Mouse (Mus musculus) limb, embryonic 14.5 days (tissue): ENCODE results near the gene Tlnrd1. TPM values are rescaled to one million over a fixed set of nuclear protein-coding genes. Genes with fewer than 3 reads are reported as not detected.
A peak's percentile ranks its signal among the peaks of the same experiment; 100 is the strongest.

Experiments
- ATAC-seq: fragments of 200-750 bp; cut with Nextera tagmentation; 2 replicates; pipeline ENCODE4 v1.8.0; 2017; ENCODE audit warnings: low read depth, moderate number of reproducible peaks, moderate TSS enrichment; ENCODE audit not compliant: low FRiP score
- DNase-seq: peaks from one replicate; pipeline ENCODE4 v3.0.0-alpha.2; 2015; ENCODE audit warnings: low spot score
- H3K27ac ChIP-seq: fragments of 300-500 bp; sonication (generic); replicated peaks from 2 replicates; pipeline ENCODE4 v1.5.1; 2014; ENCODE audit warnings: low read depth, mild to moderate bottlenecking, low read length, moderate library complexity, mixed read lengths
- H3K27me3 ChIP-seq: fragments of 300-500 bp; sonication (generic); 2 replicates; pipeline ENCODE4 v1.6.1; 2014; ENCODE audit warnings: low read length, mixed read lengths; ENCODE audit not compliant: control insufficient read depth, insufficient read depth
- H3K36me3 ChIP-seq: fragments of 300-500 bp; sonication (generic); 2 replicates; pipeline ENCODE4 v1.6.1; 2014; ENCODE audit warnings: mild to moderate bottlenecking, low read length, moderate library complexity, mixed read lengths; ENCODE audit not compliant: control insufficient read depth, insufficient read depth
- H3K4me1 ChIP-seq: fragments of 300-500 bp; sonication (generic); 2 replicates; pipeline ENCODE4 v1.6.1; 2014; ENCODE audit warnings: antibody characterized with exemption, low read length, mixed read lengths; ENCODE audit not compliant: control insufficient read depth, insufficient read depth
- H3K4me2 ChIP-seq: fragments of 300-500 bp; sonication (generic); replicated peaks from 2 replicates; pipeline ENCODE4 v1.6.1; 2014; ENCODE audit warnings: low read depth, mild to moderate bottlenecking, low read length, moderate library complexity; ENCODE audit not compliant: severe bottlenecking
- H3K4me3 ChIP-seq: fragments of 300-500 bp; sonication (generic); replicated peaks from 2 replicates; pipeline ENCODE4 v1.5.1; 2014; ENCODE audit warnings: low read length
- H3K9ac ChIP-seq: fragments of 300-500 bp; sonication (generic); 2 replicates; pipeline ENCODE4 v1.6.1; 2014; ENCODE audit warnings: mild to moderate bottlenecking, low read depth, low read length, moderate library complexity; ENCODE audit not compliant: severe bottlenecking
- H3K9me3 ChIP-seq: fragments of 300-500 bp; sonication (generic); 2 replicates; pipeline ENCODE4 v1.6.1; 2016; ENCODE audit warnings: low read length; ENCODE audit not compliant: control insufficient read depth
- POLR2A ChIP-seq: fragments of 200-500 bp; IDR thresholded peaks from 2 replicates; pipeline ENCODE4 v1.8.0; 2012; ENCODE audit warnings: inconsistent platforms, mild to moderate bottlenecking, moderate library complexity, borderline replicate concordance; ENCODE audit not compliant: insufficient read depth, insufficient read length; ENCODE audit errors: extremely low read depth
- WGBS: fragments of 180-500 bp; shearing (Covaris S2); extraction: QIAGEN DNeasy Blood & Tissue Kit; methylation state at CpG from one replicate; pipeline ENCODE4 v1.1.7; 2014; 5-methylcytosine and 5-hydroxymethylcytosine counted together
- polyA plus RNA-seq, 2 experiments: library from polyadenylated mRNA; depleted of rRNA in 1 of 2; stranded (reverse) in 1 of 2; unstranded in 1 of 2; fragments of >200 nt; fragmentation: Nextera tagmentation in 1 of 2; extraction: Ambion mirVana in 1 of 2; gene quantifications; 2 replicates each; pipeline versions ENCODE4 v1.2.1 to v1.2.3; 2012 to 2014

Gene Tlnrd1
- polyA plus RNA-seq, 2 experiments, result 17.6 to 32.7 TPM

- H3K27ac ChIP-seq, result no peak overlapping the region
- H3K9me3 ChIP-seq, result no peaks in the 10 kb centered on the region
- ATAC-seq, result no peak
- no peak overlapping the region for H3K4me3 ChIP-seq
- TF ChIP-seq POLR2A, result no peak
- DNase-seq, result no peak
- no peaks in the 10 kb centered on the region for H3K4me1 ChIP-seq
- no peaks in the 10 kb centered on the region for H3K27me3 ChIP-seq
- no peak overlapping the region for H3K9ac ChIP-seq
- peaks cover 45% of the 10 kb centered on the region for H3K36me3 ChIP-seq
- WGBS, result 58% methylated on average over 3 of the region's 3 CpGs
- no peak overlapping the region for H3K4me2 ChIP-seq
These were observed 16.4 kb upstream of the Tlnrd1 start for GRCm38 (mm10) chr7:83900519-83900918.

- no peak for TF ChIP-seq POLR2A
- 93% methylated on average over 11 of the region's 11 CpGs for WGBS
- Histone ChIP-seq H3K9me3 (no peaks in the 10 kb centered on the region), H3K4me3 (no peak overlapping the region), H3K27ac (no peak overlapping the region), H3K4me2 (no peak overlapping the region), H3K4me1 (peaks cover 10% of the 10 kb centered on the region), H3K9ac (no peak overlapping the region), H3K36me3 (peaks cover 55% of the 10 kb centered on the region), H3K27me3 (no peaks in the 10 kb centered on the region)
- no peak for ATAC-seq
- no peak for DNase-seq
These were observed 14.2 kb upstream of the Tlnrd1 start for GRCm38 (mm10) chr7:83898267-83898666.

- Histone ChIP-seq H3K9ac (no peak overlapping the region), H3K9me3 (no peaks in the 10 kb centered on the region), H3K4me2 (no peak overlapping the region), H3K4me1 (peaks cover 14% of the 10 kb centered on the region), H3K36me3 (peaks cover 50% of the 10 kb centered on the region), H3K27ac (no peak overlapping the region), H3K4me3 (no peak overlapping the region), H3K27me3 (no peaks in the 10 kb centered on the region)
- TF ChIP-seq POLR2A, result no peak
- DNase-seq, result no peak
- WGBS, result 86% methylated on average over 5 of the region's 5 CpGs
- ATAC-seq, result no peak
These were observed 12.1 kb upstream of the Tlnrd1 start for GRCm38 (mm10) chr7:83896077-83896740.

- no peak for TF ChIP-seq POLR2A
- DNase-seq (no peak), ATAC-seq (no peak)
- Histone ChIP-seq H3K9me3 (no peaks in the 10 kb centered on the region), H3K27me3 (no peaks in the 10 kb centered on the region), H3K27ac (no peak overlapping the region), H3K4me3 (no peak overlapping the region), H3K4me2 (no peak overlapping the region), H3K9ac (no peak overlapping the region), H3K36me3 (peaks cover 41% of the 10 kb centered on the region), H3K4me1 (peaks cover 14% of the 10 kb centered on the region)
- 93% methylated on average over 1 of the region's 1 CpGs for WGBS
These were observed 10.2 kb upstream of the Tlnrd1 start for GRCm38 (mm10) chr7:83894348-83894747.

- no peak for TF ChIP-seq POLR2A
- under 1% methylated on average over 18 of the region's 21 CpGs for WGBS
- peaks cover 14% of the 10 kb centered on the region for H3K4me1 ChIP-seq
- H3K36me3 ChIP-seq, result peaks cover 22% of the 10 kb centered on the region
- no peaks in the 10 kb centered on the region for H3K27me3 ChIP-seq
- no peaks in the 10 kb centered on the region for H3K9me3 ChIP-seq
- DNase-seq (no peak), ATAC-seq (no peak; the same call in 1 of the 2 replicates)
- peak overlapping the region; percentile 65 for H3K4me3 ChIP-seq
- H3K9ac ChIP-seq, result peak overlapping the region; percentile 80
- H3K4me2 ChIP-seq, result peak overlapping the region; percentile 63
- H3K27ac ChIP-seq, result peak overlapping the region; percentile 89
These were observed 8.2 kb upstream of the Tlnrd1 start for GRCm38 (mm10) chr7:83892333-83892669.
